In the genomic region with DNA sequence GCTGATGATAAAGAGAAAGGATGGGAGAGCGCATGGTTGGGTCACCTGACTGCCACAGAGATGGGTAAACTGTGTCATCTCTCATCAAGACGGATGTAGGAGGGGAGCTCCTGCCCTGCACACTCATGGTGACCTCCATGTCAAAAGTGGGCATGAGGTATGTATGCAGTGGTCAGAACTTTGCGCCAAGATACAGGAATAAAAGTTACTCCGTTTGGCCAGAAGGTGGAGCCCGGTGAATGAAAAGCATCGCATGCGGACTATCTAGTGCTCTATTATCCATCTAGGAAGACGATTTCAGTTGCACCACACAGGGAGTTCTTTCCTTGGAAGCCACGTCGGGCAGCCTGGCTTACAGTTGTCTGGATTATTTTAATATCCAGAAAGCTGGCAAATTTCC, we compare ENCODE assay signal across 8 mouse cellular contexts. TPM values are rescaled to one million over a fixed set of nuclear protein-coding genes. Genes with fewer than 3 reads are reported as not detected.
A peak's percentile ranks its signal among the peaks of the same experiment; 100 is the strongest.
DNase-seq lines count a peak whose midpoint lies in the region; ATAC-seq and TF ChIP-seq lines count a peak whose summit lies in the region.
"Had no signal": no experiment of that assay in that cellular context is flagged by ENCODE, and none has a peak within 500 bp of the region (broad histone marks: within the 10 kb centered on the region; RNA-seq: fewer than 3 reads in every experiment).

No protein-coding gene starts in this region.

- H3K27ac ChIP-seq in bone marrow macrophage, adult 2 months (ENCODE audit: insufficient read depth, low read depth, low read length), result no peak overlapping the region
- no peak overlapping the region for H3K27ac ChIP-seq in forebrain, embryonic 14.5 days (ENCODE audit: low read depth, low read length)
- H3K27ac ChIP-seq: heart, embryonic 13.5 days had no signal

- H3K9me3 ChIP-seq in forebrain, embryonic 14.5 days (replicated peaks; ENCODE audit: control insufficient read depth, low read length), result no peaks in the 10 kb centered on the region
- H3K9me3 ChIP-seq: heart, embryonic 13.5 days had no signal

- H3K36me3 ChIP-seq in forebrain, embryonic 14.5 days (ENCODE audit: control insufficient read depth, insufficient read depth, low read length), result no peaks in the 10 kb centered on the region
- H3K36me3 ChIP-seq: heart, embryonic 13.5 days had no signal

- peak; percentile 42; the same call in 1 of the 2 replicates for TF ChIP-seq CTCF in bone marrow macrophage, adult 2 months (IDR thresholded peaks at IDR 0.05; ENCODE audit: low read depth, low read length)

- peak; percentile 32; the same call in 1 of the 2 replicates for ATAC-seq in forebrain, embryonic 14.5 days

- H3K27me3 ChIP-seq in forebrain, embryonic 14.5 days (replicated peaks; ENCODE audit: control insufficient read depth, insufficient read depth, low read length), result no peaks in the 10 kb centered on the region

- 8% methylated on average over 10 of the region's 10 CpGs for WGBS in forebrain, embryonic 14.5 days

- no peak overlapping the region for H3K4me2 ChIP-seq in forebrain, embryonic 14.5 days (ENCODE audit: low read length)
- H3K4me2 ChIP-seq: heart, embryonic 13.5 days had no signal

- TF ChIP-seq POLR2A in bone marrow macrophage, adult 2 months (IDR thresholded peaks at IDR 0.05; ENCODE audit: borderline replicate concordance, low read depth, low read length), result no peak

- H3K4me3 ChIP-seq in bone marrow macrophage, adult 2 months (ENCODE audit: insufficient read depth, low read length), result no peak overlapping the region
- no peak overlapping the region for H3K4me3 ChIP-seq in forebrain, embryonic 14.5 days (ENCODE audit: low read depth, low read length)
- H3K4me3 ChIP-seq: heart, embryonic 13.5 days had no signal

- DNase-seq in urinary bladder, postnatal 14 days (ENCODE audit: low spot score), result peak; percentile 51
- no peak for DNase-seq in urinary bladder, postnatal 4 days (ENCODE audit: low spot score in 2 of 2)
- DNase-seq in forebrain, embryonic 14.5 days (ENCODE audit: low spot score), result peak; percentile 78
- peak; percentile 49 to 76 for DNase-seq in kidney, postnatal 36 days
- DNase-seq in lung, adult 18-20 months, result peak; percentile 9 to 20
- peak; percentile 84 for DNase-seq in retina, embryonic 14.5 days (ENCODE audit: low spot score)

- H3K9ac ChIP-seq in forebrain, embryonic 14.5 days (ENCODE audit: low read length), result no peak overlapping the region
- H3K9ac ChIP-seq: heart, embryonic 13.5 days had no signal

- no peaks in the 10 kb centered on the region for H3K4me1 ChIP-seq in bone marrow macrophage, adult 2 months (ENCODE audit: control insufficient read depth, insufficient read depth, low read length)
- H3K4me1 ChIP-seq in forebrain, embryonic 14.5 days (ENCODE audit: control insufficient read depth, insufficient read depth, low read length), result no peaks in the 10 kb centered on the region
- H3K4me1 ChIP-seq: heart, embryonic 13.5 days had no signal

RNA-seq across cellular contexts. Expression of a gene that starts 22.0 kb away (rescaled TPM):
- 7.7 and 10.5 TPM in 2 replicates for polyA plus RNA-seq in bone marrow macrophage, adult 2 months (2012; ENCODE audit: insufficient read depth, insufficient read length, missing spikeins)
- 0.10 and 0.17 TPM in 2 replicates for polyA plus RNA-seq in forebrain, embryonic 14.5 days (2014; fragmentation: Nextera tagmentation; extraction: Ambion mirVana)

RNA-seq across cellular contexts. Expression of a gene that starts 52.8 kb away (rescaled TPM):
- polyA plus RNA-seq in bone marrow macrophage, adult 2 months (2012; ENCODE audit: insufficient read depth, insufficient read length, missing spikeins), result 65.0 and 86.1 TPM in 2 replicates
- polyA plus RNA-seq in forebrain, embryonic 14.5 days (2014; fragmentation: Nextera tagmentation; extraction: Ambion mirVana), result 17.3 and 17.5 TPM in 2 replicates

Comparison
In these comparisons a context has a peak if more than half of its experiments do, and no peak if none do; other contexts are left out.
1. DNase-seq: peak in urinary bladder, postnatal 14 days (single experiment), forebrain, embryonic 14.5 days (single experiment), kidney, postnatal 36 days (2 of 2), lung, adult 18-20 months (2 of 2) and retina, embryonic 14.5 days (single experiment); none in urinary bladder, postnatal 4 days (0 of 2).